Mouse (Mus musculus): ENCODE measurements around the gene Rab7b. TPM values are rescaled to one million over a fixed set of nuclear protein-coding genes. Genes with fewer than 3 reads are reported as not detected.
A peak's percentile ranks its signal among the peaks of the same experiment; 100 is the strongest.

The Rab7b gene
- polyA plus RNA-seq, 1 experiment = 4.1 TPM

GRCm38 (mm10) chr1:131751891-131752311 lies 63.4 kb downstream of the Rab7b start:
- no peaks in the 10 kb centered on the region for H3K79me2 ChIP-seq (ENCODE audit: control insufficient read depth, insufficient read depth)
- TF ChIP-seq USF1 (IDR thresholded peaks at IDR 0.05; ENCODE audit: low read depth) (no peak), CEBPB (IDR thresholded peaks at IDR 0.05; ENCODE audit: low read depth) (peak; percentile 74), MAX (IDR thresholded peaks at IDR 0.05) (no peak), MYOG (IDR thresholded peaks at IDR 0.05; ENCODE audit: control insufficient read depth, extremely low read depth, insufficient read length) (no peak)
- no peak overlapping the region for H3K4me3 ChIP-seq (ENCODE audit: insufficient read depth, poor library complexity, severe bottlenecking)
- H3K27me3 ChIP-seq (ENCODE audit: control insufficient read depth, insufficient read depth, insufficient read length) = no peaks in the 10 kb centered on the region
- H3K36me3 ChIP-seq (ENCODE audit: control insufficient read depth, insufficient read depth) = no peaks in the 10 kb centered on the region
- H3K79me3 ChIP-seq (ENCODE audit: low read depth) = no peaks in the 10 kb centered on the region
- no peak overlapping the region for H3ac ChIP-seq (ENCODE audit: control insufficient read depth, insufficient read length, low read depth)

DNA sequence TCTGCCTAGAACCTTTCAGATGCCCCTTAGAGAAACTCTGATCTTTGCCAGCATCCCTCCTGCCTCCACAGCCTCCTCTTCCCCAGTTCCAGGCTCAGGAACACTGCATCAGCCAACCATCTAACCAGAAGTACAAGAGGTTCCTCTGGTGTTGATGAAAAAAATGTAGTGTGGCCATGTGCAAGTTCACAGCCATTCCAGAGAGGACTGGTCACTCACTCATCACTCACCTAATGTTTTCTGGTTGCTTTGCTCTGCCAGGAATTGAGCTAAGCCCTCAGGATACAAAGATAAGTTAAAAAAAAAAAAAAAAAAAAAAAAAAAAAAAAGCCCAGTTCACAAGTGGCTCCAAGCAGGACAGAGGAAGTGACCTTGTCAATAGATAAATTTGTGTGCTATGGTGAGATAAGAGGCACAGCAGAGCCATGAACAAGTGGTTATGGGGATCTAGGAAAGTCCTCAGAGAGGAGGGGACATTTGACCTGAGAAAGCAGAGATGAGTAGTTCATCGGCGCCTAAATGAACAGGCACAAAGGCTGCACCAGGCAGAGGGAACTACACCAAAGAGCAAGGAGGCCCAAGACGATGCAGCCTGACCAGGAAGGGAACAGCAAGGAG lies 65.8 kb downstream of the Rab7b start:
- TF ChIP-seq CEBPB (IDR thresholded peaks at IDR 0.05; ENCODE audit: low read depth) (no peak), MYOG (IDR thresholded peaks at IDR 0.05; ENCODE audit: control insufficient read depth, extremely low read depth, insufficient read length) (no peak), CTCF (IDR thresholded peaks at IDR 0.05; ENCODE audit: control insufficient read depth, insufficient read depth, insufficient read length) (no peak), FOSL1 (IDR thresholded peaks at IDR 0.05; ENCODE audit: insufficient read depth, low read length, poor library complexity, severe bottlenecking) (no peak), MYOD1 (IDR thresholded peaks at IDR 0.05; ENCODE audit: control insufficient read depth, insufficient read length, low read depth) (no peak), USF1 (IDR thresholded peaks at IDR 0.05; ENCODE audit: low read depth) (no peak), MAX (IDR thresholded peaks at IDR 0.05) (no peak)
- H3ac ChIP-seq (ENCODE audit: control insufficient read depth, insufficient read length, low read depth) = no peak overlapping the region
- no peaks in the 10 kb centered on the region for H3K79me3 ChIP-seq (ENCODE audit: low read depth)
- no peaks in the 10 kb centered on the region for H3K79me2 ChIP-seq (ENCODE audit: control insufficient read depth, insufficient read depth)
- H3K27me3 ChIP-seq (ENCODE audit: control insufficient read depth, insufficient read depth, insufficient read length) = no peaks in the 10 kb centered on the region
- H3K4me3 ChIP-seq (ENCODE audit: insufficient read depth, poor library complexity, severe bottlenecking) = no peak overlapping the region
- H3K36me3 ChIP-seq (ENCODE audit: control insufficient read depth, insufficient read depth) = no peaks in the 10 kb centered on the region

DNA sequence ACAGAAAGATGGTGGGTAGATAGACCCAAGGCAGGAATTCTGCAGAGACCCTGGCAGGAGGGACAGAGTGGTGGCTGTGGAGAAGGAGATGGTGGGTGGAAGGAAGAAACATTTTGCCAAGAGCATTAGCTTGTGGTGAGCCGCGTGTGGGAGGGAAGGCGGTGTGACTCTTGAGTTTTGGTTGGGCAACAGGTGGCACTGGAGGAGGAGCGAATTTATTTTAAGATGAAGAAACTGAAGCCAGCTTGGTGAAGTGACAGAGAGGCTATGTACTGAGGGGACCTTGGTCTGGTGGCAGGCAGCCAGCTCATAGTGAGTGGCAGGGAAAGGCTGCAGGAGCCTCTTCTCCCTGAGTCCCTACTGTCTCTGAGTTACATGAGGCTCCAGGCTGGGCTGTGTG lies 66.4 kb downstream of the Rab7b start:
- Histone ChIP-seq H3K4me3 (ENCODE audit: insufficient read depth, poor library complexity, severe bottlenecking) (no peak overlapping the region), H3ac (ENCODE audit: control insufficient read depth, insufficient read length, low read depth) (no peak overlapping the region), H3K79me3 (ENCODE audit: low read depth) (no peaks in the 10 kb centered on the region), H3K79me2 (ENCODE audit: control insufficient read depth, insufficient read depth) (no peaks in the 10 kb centered on the region), H3K36me3 (ENCODE audit: control insufficient read depth, insufficient read depth) (no peaks in the 10 kb centered on the region), H3K27me3 (ENCODE audit: control insufficient read depth, insufficient read depth, insufficient read length) (no peaks in the 10 kb centered on the region)
- no peak for TF ChIP-seq MYOD1 (IDR thresholded peaks at IDR 0.05; ENCODE audit: control insufficient read depth, insufficient read length, low read depth)
- TF ChIP-seq FOSL1 (IDR thresholded peaks at IDR 0.05; ENCODE audit: insufficient read depth, low read length, poor library complexity, severe bottlenecking) = no peak
- TF ChIP-seq USF1 (IDR thresholded peaks at IDR 0.05; ENCODE audit: low read depth) = no peak
- no peak for TF ChIP-seq MAX (IDR thresholded peaks at IDR 0.05)
- TF ChIP-seq MYOG (IDR thresholded peaks at IDR 0.05; ENCODE audit: control insufficient read depth, extremely low read depth, insufficient read length) = no peak
- TF ChIP-seq CEBPB (IDR thresholded peaks at IDR 0.05; ENCODE audit: low read depth) = no peak
- TF ChIP-seq CTCF (IDR thresholded peaks at IDR 0.05; ENCODE audit: control insufficient read depth, insufficient read depth, insufficient read length) = no peak

- Histone ChIP-seq H3K79me2 (ENCODE audit: control insufficient read depth, insufficient read depth) (no peaks in the 10 kb centered on the region), H3ac (ENCODE audit: control insufficient read depth, insufficient read length, low read depth) (no peak overlapping the region), H3K36me3 (ENCODE audit: control insufficient read depth, insufficient read depth) (no peaks in the 10 kb centered on the region), H3K4me3 (ENCODE audit: insufficient read depth, poor library complexity, severe bottlenecking) (no peak overlapping the region), H3K27me3 (ENCODE audit: control insufficient read depth, insufficient read depth, insufficient read length) (no peaks in the 10 kb centered on the region), H3K79me3 (ENCODE audit: low read depth) (no peaks in the 10 kb centered on the region)
- TF ChIP-seq FOSL1 (IDR thresholded peaks at IDR 0.05; ENCODE audit: insufficient read depth, low read length, poor library complexity, severe bottlenecking) (no peak), MYOG (IDR thresholded peaks at IDR 0.05; ENCODE audit: control insufficient read depth, extremely low read depth, insufficient read length) (no peak), MYOD1 (IDR thresholded peaks at IDR 0.05; ENCODE audit: control insufficient read depth, insufficient read length, low read depth) (no peak), USF1 (IDR thresholded peaks at IDR 0.05; ENCODE audit: low read depth) (no peak)
Measured at GRCm38 (mm10) chr1:131757211-131757610, 68.7 kb downstream of the Rab7b start.

DNA sequence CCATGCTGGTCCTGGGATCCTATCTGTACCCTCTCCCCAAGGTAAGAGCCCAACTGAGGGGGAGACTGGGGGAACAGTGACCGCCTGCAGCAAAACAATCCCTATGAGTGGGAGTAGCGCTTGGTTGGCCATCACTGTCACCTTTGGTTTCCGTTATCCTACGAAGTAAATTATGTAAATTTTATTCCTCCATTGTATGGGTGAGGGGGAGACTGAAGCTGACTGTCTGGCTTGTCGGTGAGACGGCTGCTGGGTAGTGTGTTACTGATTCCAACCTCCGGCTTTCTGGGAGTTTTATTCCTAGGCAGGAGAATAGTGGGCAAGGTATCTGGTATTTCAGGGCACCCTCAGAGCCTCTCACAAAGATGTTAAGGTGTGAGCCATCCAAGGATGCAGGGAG lies 70.3 kb downstream of the Rab7b start:
- no peaks in the 10 kb centered on the region for H3K79me2 ChIP-seq (ENCODE audit: control insufficient read depth, insufficient read depth)
- H3ac ChIP-seq (ENCODE audit: control insufficient read depth, insufficient read length, low read depth) = no peak overlapping the region
- H3K4me3 ChIP-seq (ENCODE audit: insufficient read depth, poor library complexity, severe bottlenecking) = no peak overlapping the region
- no peaks in the 10 kb centered on the region for H3K79me3 ChIP-seq (ENCODE audit: low read depth)
- H3K36me3 ChIP-seq (ENCODE audit: control insufficient read depth, insufficient read depth) = no peaks in the 10 kb centered on the region
- H3K27me3 ChIP-seq (ENCODE audit: control insufficient read depth, insufficient read depth, insufficient read length) = no peaks in the 10 kb centered on the region
- TF ChIP-seq MAX (IDR thresholded peaks at IDR 0.05) (no peak), USF1 (IDR thresholded peaks at IDR 0.05; ENCODE audit: low read depth) (no peak), CTCF (IDR thresholded peaks at IDR 0.05; ENCODE audit: control insufficient read depth, insufficient read depth, insufficient read length) (no peak), MYOD1 (IDR thresholded peaks at IDR 0.05; ENCODE audit: control insufficient read depth, insufficient read length, low read depth) (no peak), MYOG (IDR thresholded peaks at IDR 0.05; ENCODE audit: control insufficient read depth, extremely low read depth, insufficient read length) (no peak), CEBPB (IDR thresholded peaks at IDR 0.05; ENCODE audit: low read depth) (no peak), FOSL1 (IDR thresholded peaks at IDR 0.05; ENCODE audit: insufficient read depth, low read length, poor library complexity, severe bottlenecking) (no peak)

Data from C2C12 (cell line).